Mouse (Mus musculus) lung, embryonic 14.5 days (tissue): ENCODE data around the gene Bhlhe41. TPM values are rescaled to one million over a fixed set of nuclear protein-coding genes. Genes with fewer than 3 reads are reported as not detected.
A peak's percentile ranks its signal among the peaks of the same experiment; 100 is the strongest.

ENCODE experiments used
- ATAC-seq: fragments of 200-750 bp; cut with Nextera tagmentation; 2 replicates; pipeline ENCODE4 v1.8.0; 2017; ENCODE audit warnings: mild to moderate bottlenecking, moderate TSS enrichment, moderate library complexity; ENCODE audit not compliant: insufficient read depth
- DNase-seq: peaks from one replicate; pipeline ENCODE4 v3.0.0-alpha.2; 2015
- H3K27ac ChIP-seq: fragments of 300-500 bp; sonication (generic); 2 replicates; pipeline ENCODE4 v1.5.1; 2014; ENCODE audit warnings: low read depth, mild to moderate bottlenecking, moderate library complexity
- H3K27me3 ChIP-seq: fragments of 300-500 bp; sonication (generic); 2 replicates; pipeline ENCODE4 v1.6.1; 2014; ENCODE audit warnings: low read length, control low read depth; ENCODE audit not compliant: insufficient read depth
- H3K36me3 ChIP-seq: fragments of 300-500 bp; sonication (generic); 2 replicates; pipeline ENCODE4 v1.6.1; 2014; ENCODE audit warnings: control low read depth; ENCODE audit not compliant: insufficient read depth
- H3K4me1 ChIP-seq: fragments of 300-500 bp; sonication (generic); 2 replicates; pipeline ENCODE4 v1.6.1; 2014; ENCODE audit warnings: antibody characterized with exemption, control low read depth; ENCODE audit not compliant: insufficient read depth
- H3K4me2 ChIP-seq: fragments of 300-500 bp; sonication (generic); 2 replicates; pipeline ENCODE4 v1.6.1; 2014; ENCODE audit warnings: mild to moderate bottlenecking
- H3K4me3 ChIP-seq: fragments of 300-500 bp; sonication (generic); 2 replicates; pipeline ENCODE4 v1.5.1; 2014; ENCODE audit warnings: low read depth, low read length
- H3K9ac ChIP-seq: fragments of 300-500 bp; sonication (generic); 2 replicates; pipeline ENCODE4 v1.6.1; 2014
- H3K9me3 ChIP-seq: fragments of 300-500 bp; sonication (generic); 2 replicates; pipeline ENCODE4 v1.6.1; 2016; ENCODE audit warnings: low read depth, low read length, control low read depth
- CTCF ChIP-seq: IDR thresholded peaks from 2 replicates; pipeline ENCODE4 v1.5.1; 2016; ENCODE audit warnings: antibody characterized with exemption, low read depth
- WGBS: fragments of 180-500 bp; shearing (Covaris S2); extraction: QIAGEN DNeasy Blood & Tissue Kit; methylation state at CpG from one replicate; pipeline ENCODE4 v1.1.7; 2014; 5-methylcytosine and 5-hydroxymethylcytosine counted together
- polyA plus RNA-seq: library from polyadenylated mRNA; unstranded; fragments of >200 nt; fragmentation: Nextera tagmentation; extraction: Ambion mirVana; gene quantifications from 2 replicates; pipeline ENCODE4 v1.2.1, GENCODE M21; 2014

Gene Bhlhe41
- polyA plus RNA-seq, 1 experiment from 2014 or later, result 0.53 TPM

- Histone ChIP-seq H3K27ac (no peak overlapping the region), H3K4me1 (peaks cover 4% of the 10 kb centered on the region; the same call in 1 of the 2 replicates), H3K36me3 (no peaks in the 10 kb centered on the region), H3K4me2 (no peak overlapping the region), H3K9me3 (no peaks in the 10 kb centered on the region), H3K9ac (no peak overlapping the region), H3K27me3 (no peaks in the 10 kb centered on the region), H3K4me3 (no peak overlapping the region)
- no peak for DNase-seq
- no peak for ATAC-seq
- WGBS, result 42% methylated on average over 6 of the region's 6 CpGs
- no peak for TF ChIP-seq CTCF
These were observed 30.0 kb downstream of the Bhlhe41 start for GRCm38 (mm10) chr6:145835359-145835758.

GRCm38 (mm10) chr6:145832927-145833326, 32.4 kb downstream of the Bhlhe41 start:
- WGBS, result 56% methylated on average over 8 of the region's 8 CpGs
- Histone ChIP-seq H3K4me1 (peaks cover 4% of the 10 kb centered on the region; the same call in 1 of the 2 replicates), H3K4me2 (no peak overlapping the region), H3K9ac (no peak overlapping the region), H3K27me3 (no peaks in the 10 kb centered on the region), H3K4me3 (no peak overlapping the region), H3K27ac (no peak overlapping the region), H3K36me3 (no peaks in the 10 kb centered on the region), H3K9me3 (no peaks in the 10 kb centered on the region)
- no peak for ATAC-seq
- TF ChIP-seq CTCF, result no peak
- no peak for DNase-seq

GRCm38 (mm10) chr6:145830617-145831016, 34.7 kb downstream of the Bhlhe41 start:
- DNase-seq, result peak; percentile 59

GRCm38 (mm10) chr6:145830117-145830516, 35.2 kb downstream of the Bhlhe41 start:
- peak; percentile 93 for DNase-seq
- H3K9me3 ChIP-seq, result no peaks in the 10 kb centered on the region
- peaks cover 4% of the 10 kb centered on the region; the same call in 1 of the 2 replicates for H3K4me1 ChIP-seq
- no peak overlapping the region for H3K27ac ChIP-seq
- H3K27me3 ChIP-seq, result no peaks in the 10 kb centered on the region
- no peaks in the 10 kb centered on the region for H3K36me3 ChIP-seq
- peak overlapping the region; percentile 36; the same call in 1 of the 2 replicates for H3K4me2 ChIP-seq
- WGBS, result 15% methylated on average over 8 of the region's 8 CpGs
- no peak overlapping the region for H3K4me3 ChIP-seq
- TF ChIP-seq CTCF, result peak; percentile 88
- ATAC-seq, result peak; percentile 73; the same call in 1 of the 2 replicates
- H3K9ac ChIP-seq, result no peak overlapping the region

More at GRCm38 (mm10) chr6:145830617-145831016, 34.7 kb downstream of the Bhlhe41 start:
- peak; percentile 67; the same call in 1 of the 2 replicates for ATAC-seq
- no peak overlapping the region for H3K27ac ChIP-seq
- no peak for TF ChIP-seq CTCF
- H3K4me2 ChIP-seq, result peak overlapping the region; percentile 36
- peaks cover 4% of the 10 kb centered on the region; the same call in 1 of the 2 replicates for H3K4me1 ChIP-seq
- H3K4me3 ChIP-seq, result no peak overlapping the region
- H3K36me3 ChIP-seq, result no peaks in the 10 kb centered on the region
- no peaks in the 10 kb centered on the region for H3K27me3 ChIP-seq
- H3K9ac ChIP-seq, result no peak overlapping the region
- WGBS, result 15% methylated on average over 9 of the region's 9 CpGs
- no peaks in the 10 kb centered on the region for H3K9me3 ChIP-seq

- Histone ChIP-seq H3K9me3 (no peaks in the 10 kb centered on the region), H3K9ac (no peak overlapping the region), H3K4me2 (no peak overlapping the region), H3K36me3 (0 out of 2 replicates have a peak, but pooled peaks cover 5% of the 10 kb centered on the region), H3K4me1 (peaks cover 4% of the 10 kb centered on the region; the same call in 1 of the 2 replicates), H3K4me3 (no peak overlapping the region), H3K27me3 (no peaks in the 10 kb centered on the region), H3K27ac (no peak overlapping the region)
- DNase-seq (no peak), ATAC-seq (no peak)
- no peak for TF ChIP-seq CTCF
- 71% methylated on average over 16 of the region's 16 CpGs for whole genome bisulfite sequencing
These were observed 36.1 kb downstream of the Bhlhe41 start for GRCm38 (mm10) chr6:145829062-145829835.

- H3K27me3 ChIP-seq, result no peaks in the 10 kb centered on the region
- no peak overlapping the region for H3K27ac ChIP-seq
- 0 out of 2 replicates have a peak, but pooled peaks cover 6% of the 10 kb centered on the region for H3K36me3 ChIP-seq
- H3K4me3 ChIP-seq, result no peak overlapping the region
- H3K9ac ChIP-seq, result no peak overlapping the region
- no peak for TF ChIP-seq CTCF
- 93% methylated on average over 4 of the region's 4 CpGs for WGBS
- ATAC-seq (no peak), DNase-seq (no peak)
- no peaks in the 10 kb centered on the region for H3K9me3 ChIP-seq
- H3K4me2 ChIP-seq, result no peak overlapping the region
- peaks cover 7% of the 10 kb centered on the region; the same call in 1 of the 2 replicates for H3K4me1 ChIP-seq
These were observed 39.1 kb downstream of the Bhlhe41 start for GRCm38 (mm10) chr6:145826305-145826704.

- ATAC-seq (peak; percentile 18; the same call in 1 of the 2 replicates), DNase-seq (peak; percentile 84)
- no peak overlapping the region for H3K9ac ChIP-seq
- no peak overlapping the region for H3K4me3 ChIP-seq
- H3K27ac ChIP-seq, result no peak overlapping the region
- H3K27me3 ChIP-seq, result no peaks in the 10 kb centered on the region
- no peaks in the 10 kb centered on the region for H3K9me3 ChIP-seq
- 0 out of 2 replicates have a peak, but pooled peaks cover 3% of the 10 kb centered on the region for H3K4me1 ChIP-seq
- peak; percentile 75 for TF ChIP-seq CTCF
- H3K4me2 ChIP-seq, result no peak overlapping the region
- H3K36me3 ChIP-seq, result peaks cover 6% of the 10 kb centered on the region; the same call in 1 of the 2 replicates
- WGBS, result 33% methylated on average over 5 of the region's 5 CpGs
These were observed 41.6 kb downstream of the Bhlhe41 start for GRCm38 (mm10) chr6:145823588-145824234.
